Mouse (Mus musculus): Measurements from ENCODE around the gene Dynlrb1. TPM values are rescaled to one million over a fixed set of nuclear protein-coding genes. Genes with fewer than 3 reads are reported as not detected.

Gene Dynlrb1
- polyA plus RNA-seq, 2 experiments = 501 to 534 TPM

DNA sequence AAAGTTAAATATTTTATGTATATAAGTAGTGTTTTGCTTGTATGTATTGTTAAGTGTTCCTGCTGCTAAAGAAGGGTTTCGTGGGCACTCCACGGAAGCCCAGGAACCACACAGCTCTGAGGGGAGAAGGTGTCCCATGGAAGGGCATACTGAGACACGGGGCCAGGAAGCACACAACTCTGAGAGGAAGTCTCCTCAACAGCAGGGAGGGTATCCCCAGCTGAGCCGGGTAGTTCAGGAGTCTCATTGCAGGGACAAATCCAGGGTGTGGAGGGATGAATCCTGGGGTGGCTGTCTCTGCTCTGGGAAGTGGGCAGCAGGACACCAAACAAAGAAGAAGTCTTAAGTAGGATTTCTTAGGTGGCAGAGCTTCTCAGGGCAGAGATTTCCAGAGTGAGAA, 943 bp downstream of the Dynlrb1 start:
- no peak for TF ChIP-seq POLR2A (IDR thresholded peaks at IDR 0.05; ENCODE audit: borderline replicate concordance, extremely low read depth, insufficient read depth, insufficient read length)
- Histone ChIP-seq H3K36me3 (ENCODE audit: control insufficient read depth, insufficient read depth, low read length) (peaks cover 7% of the 10 kb centered on the region; the same call in 1 of the 2 replicates), H3K27ac (replicated peaks; ENCODE audit: low read depth, low read length) (no peak overlapping the region), H3K4me1 (ENCODE audit: control insufficient read depth, insufficient read depth, low read length) (peaks cover 19% of the 10 kb centered on the region), H3K9me3 (ENCODE audit: control insufficient read depth, low read length) (no peaks in the 10 kb centered on the region), H3K9ac (ENCODE audit: low read depth, low read length, severe bottlenecking) (peak overlapping the region; percentile 88), H3K4me3 (replicated peaks; ENCODE audit: low read length) (peak overlapping the region; percentile 73), H3K27me3 (ENCODE audit: control insufficient read depth, insufficient read depth, low read length) (no peaks in the 10 kb centered on the region), H3K4me2 (replicated peaks; ENCODE audit: low read depth, low read length, severe bottlenecking) (peak overlapping the region; percentile 78)
- ATAC-seq (ENCODE audit: low FRiP score, low read depth) (no peak), DNase-seq (ENCODE audit: low spot score) (no peak)
- 12% methylated on average over 4 of the region's 4 CpGs for WGBS

DNA sequence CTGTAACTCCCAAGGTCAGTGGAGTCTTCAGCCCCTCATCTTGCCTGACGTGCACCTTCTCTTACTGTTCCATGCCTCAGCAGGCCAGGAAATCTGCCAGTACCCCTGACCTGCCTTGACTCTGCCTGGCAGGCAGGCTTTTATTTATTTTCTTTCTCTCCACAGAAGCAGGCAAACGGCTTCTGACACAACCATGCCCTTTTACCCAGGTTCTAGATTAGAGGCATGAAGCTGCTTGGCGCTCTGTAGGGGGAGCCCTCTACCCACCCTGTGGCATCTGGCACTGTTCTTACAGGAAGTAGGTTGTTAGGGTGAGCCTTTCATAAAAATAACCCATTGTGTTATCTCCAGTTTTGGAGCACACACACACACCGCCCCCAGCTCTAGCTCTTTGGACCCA, 4.6 kb downstream of the Dynlrb1 start:
- Histone ChIP-seq H3K9me3 (ENCODE audit: control insufficient read depth, low read length) (no peaks in the 10 kb centered on the region), H3K36me3 (ENCODE audit: control insufficient read depth, insufficient read depth, low read length) (peaks cover 40% of the 10 kb centered on the region), H3K4me3 (replicated peaks; ENCODE audit: low read length) (no peak overlapping the region), H3K9ac (ENCODE audit: low read depth, low read length, severe bottlenecking) (no peak overlapping the region), H3K27me3 (ENCODE audit: control insufficient read depth, insufficient read depth, low read length) (no peaks in the 10 kb centered on the region), H3K27ac (replicated peaks; ENCODE audit: low read depth, low read length) (no peak overlapping the region), H3K4me1 (ENCODE audit: control insufficient read depth, insufficient read depth, low read length) (peaks cover 15% of the 10 kb centered on the region), H3K4me2 (replicated peaks; ENCODE audit: low read depth, low read length, severe bottlenecking) (no peak overlapping the region)
- DNase-seq (ENCODE audit: low spot score) (no peak), ATAC-seq (ENCODE audit: low FRiP score, low read depth) (no peak)
- TF ChIP-seq POLR2A (IDR thresholded peaks at IDR 0.05; ENCODE audit: borderline replicate concordance, extremely low read depth, insufficient read depth, insufficient read length) = no peak
- WGBS = 70% methylated on average over 4 of the region's 4 CpGs

DNA sequence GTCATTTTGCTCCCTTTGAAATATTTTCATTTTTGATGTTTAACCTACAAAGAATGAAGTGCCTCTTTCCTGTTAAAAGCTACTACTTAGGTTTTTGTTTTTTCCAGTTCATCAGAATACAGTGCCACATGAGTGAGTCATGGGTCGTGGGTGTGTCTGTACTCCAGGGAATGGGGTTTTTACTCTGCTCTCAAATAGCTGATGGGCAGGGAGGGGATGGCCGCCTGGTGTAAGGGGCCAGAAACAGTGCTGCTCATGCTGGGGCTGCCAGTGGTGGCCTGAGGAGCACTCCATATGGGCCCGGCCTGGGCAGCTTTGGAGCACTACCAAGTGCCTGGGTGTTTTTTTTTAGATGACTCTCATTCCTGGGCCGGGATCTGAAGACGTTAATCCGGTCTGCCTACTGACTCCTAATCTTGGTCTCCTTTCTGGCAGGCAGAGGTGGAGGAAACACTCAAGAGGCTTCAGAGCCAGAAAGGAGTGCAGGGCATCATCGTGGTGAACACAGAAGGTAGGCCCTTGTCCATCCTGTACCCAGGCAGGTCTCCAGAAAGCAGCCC, 6.0 kb downstream of the Dynlrb1 start:
- TF ChIP-seq POLR2A (IDR thresholded peaks at IDR 0.05; ENCODE audit: borderline replicate concordance, extremely low read depth, insufficient read depth, insufficient read length) = no peak
- 88% methylated on average over 7 of the region's 7 CpGs for WGBS

DNA sequence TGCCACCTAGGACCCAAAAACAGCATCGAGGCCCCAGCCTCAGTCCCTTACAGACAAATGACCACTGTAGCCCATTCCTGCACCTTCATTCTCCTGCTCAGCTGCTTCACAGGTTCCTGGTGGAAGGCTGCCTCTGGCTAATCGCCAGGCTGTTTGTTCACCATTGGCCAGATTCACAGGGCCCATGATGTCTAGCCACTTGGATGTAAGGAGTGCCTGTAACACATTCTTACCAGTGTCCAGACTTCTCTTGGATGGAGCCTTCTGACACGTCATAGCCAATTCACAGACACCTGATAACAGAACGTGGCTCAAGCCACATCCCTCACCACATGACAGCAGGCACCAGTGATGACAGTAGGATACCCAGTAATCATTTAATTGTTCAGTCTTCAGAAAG, 9.9 kb downstream of the Dynlrb1 start:
- Histone ChIP-seq H3K9me3 (ENCODE audit: control insufficient read depth, low read length) (no peaks in the 10 kb centered on the region), H3K36me3 (ENCODE audit: control insufficient read depth, insufficient read depth, low read length) (peaks cover 84% of the 10 kb centered on the region), H3K9ac (ENCODE audit: low read depth, low read length, severe bottlenecking) (no peak overlapping the region), H3K4me2 (replicated peaks; ENCODE audit: low read depth, low read length, severe bottlenecking) (no peak overlapping the region), H3K4me1 (ENCODE audit: control insufficient read depth, insufficient read depth, low read length) (no peaks in the 10 kb centered on the region), H3K27ac (replicated peaks; ENCODE audit: low read depth, low read length) (no peak overlapping the region), H3K27me3 (ENCODE audit: control insufficient read depth, insufficient read depth, low read length) (no peaks in the 10 kb centered on the region), H3K4me3 (replicated peaks; ENCODE audit: low read length) (no peak overlapping the region)
- ATAC-seq (ENCODE audit: low FRiP score, low read depth) (no peak), DNase-seq (ENCODE audit: low spot score) (no peak)
- whole genome bisulfite sequencing = 94% methylated on average over 4 of the region's 4 CpGs
- no peak for TF ChIP-seq POLR2A (IDR thresholded peaks at IDR 0.05; ENCODE audit: borderline replicate concordance, extremely low read depth, insufficient read depth, insufficient read length)

More for the DNA sequence above, 6.0 kb downstream of the Dynlrb1 start:
- no peak overlapping the region for H3K27ac ChIP-seq (replicated peaks; ENCODE audit: low read depth, low read length)
- peaks cover 13% of the 10 kb centered on the region for H3K4me1 ChIP-seq (ENCODE audit: control insufficient read depth, insufficient read depth, low read length)
- peaks cover 52% of the 10 kb centered on the region for H3K36me3 ChIP-seq (ENCODE audit: control insufficient read depth, insufficient read depth, low read length)
- H3K4me3 ChIP-seq (replicated peaks; ENCODE audit: low read length) = no peak overlapping the region
- DNase-seq (ENCODE audit: low spot score) (no peak), ATAC-seq (ENCODE audit: low FRiP score, low read depth) (no peak)
- H3K9ac ChIP-seq (ENCODE audit: low read depth, low read length, severe bottlenecking) = no peak overlapping the region
- H3K27me3 ChIP-seq (ENCODE audit: control insufficient read depth, insufficient read depth, low read length) = no peaks in the 10 kb centered on the region
- H3K9me3 ChIP-seq (ENCODE audit: control insufficient read depth, low read length) = no peaks in the 10 kb centered on the region
- H3K4me2 ChIP-seq (replicated peaks; ENCODE audit: low read depth, low read length, severe bottlenecking) = no peak overlapping the region

DNA sequence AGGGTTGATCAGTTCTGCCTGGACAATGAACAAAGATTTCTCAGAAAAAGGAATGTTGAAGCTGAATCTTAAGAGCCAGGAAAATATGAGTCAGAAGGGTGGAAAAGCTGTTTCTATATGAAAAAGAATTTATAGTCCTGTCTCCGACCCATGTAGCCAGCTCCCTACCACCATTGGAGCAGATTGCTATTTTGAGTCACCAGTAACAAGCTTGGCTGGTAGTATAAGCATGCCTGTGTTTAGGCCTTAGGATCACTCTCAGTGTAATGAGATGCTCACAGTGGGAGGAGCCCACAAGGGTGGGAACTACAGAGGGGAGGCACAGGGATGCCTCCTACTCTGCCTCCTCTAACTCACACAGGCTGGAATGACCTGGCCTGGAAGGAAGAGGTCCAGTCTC, 11.9 kb downstream of the Dynlrb1 start:
- ATAC-seq (ENCODE audit: low FRiP score, low read depth) (no peak), DNase-seq (ENCODE audit: low spot score) (no peak)
- H3K36me3 ChIP-seq (ENCODE audit: control insufficient read depth, insufficient read depth, low read length) = peaks cover 77% of the 10 kb centered on the region
- no peaks in the 10 kb centered on the region for H3K27me3 ChIP-seq (ENCODE audit: control insufficient read depth, insufficient read depth, low read length)
- H3K4me1 ChIP-seq (ENCODE audit: control insufficient read depth, insufficient read depth, low read length) = no peaks in the 10 kb centered on the region
- H3K4me3 ChIP-seq (replicated peaks; ENCODE audit: low read length) = no peak overlapping the region
- H3K27ac ChIP-seq (replicated peaks; ENCODE audit: low read depth, low read length) = no peak overlapping the region
- WGBS = 67% methylated on average over 1 of the region's 1 CpGs
- H3K9ac ChIP-seq (ENCODE audit: low read depth, low read length, severe bottlenecking) = no peak overlapping the region
- no peaks in the 10 kb centered on the region for H3K9me3 ChIP-seq (ENCODE audit: control insufficient read depth, low read length)
- H3K4me2 ChIP-seq (replicated peaks; ENCODE audit: low read depth, low read length, severe bottlenecking) = no peak overlapping the region
- no peak for TF ChIP-seq POLR2A (IDR thresholded peaks at IDR 0.05; ENCODE audit: borderline replicate concordance, extremely low read depth, insufficient read depth, insufficient read length)

DNA sequence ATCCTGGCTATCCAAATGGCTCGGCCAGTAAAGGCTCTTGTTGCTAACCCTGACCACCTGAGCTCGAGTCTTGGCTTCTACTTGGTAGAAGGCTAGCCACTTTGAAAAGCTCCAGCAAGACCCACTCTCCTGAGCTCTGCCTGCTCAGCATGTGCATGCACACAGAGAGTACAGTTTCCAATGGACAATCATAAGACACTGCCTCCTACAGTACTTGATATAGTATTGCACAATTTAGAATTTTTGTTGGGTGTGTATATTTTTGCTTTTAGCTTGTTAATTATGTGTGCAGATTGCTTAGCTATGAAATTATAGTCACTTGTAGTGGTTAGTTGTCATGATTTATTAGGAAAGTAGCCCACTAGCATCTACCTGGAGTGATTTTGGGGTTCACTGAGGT, 12.4 kb downstream of the Dynlrb1 start:
- Histone ChIP-seq H3K27ac (replicated peaks; ENCODE audit: low read depth, low read length) (no peak overlapping the region), H3K4me1 (ENCODE audit: control insufficient read depth, insufficient read depth, low read length) (no peaks in the 10 kb centered on the region), H3K9me3 (ENCODE audit: control insufficient read depth, low read length) (no peaks in the 10 kb centered on the region), H3K4me3 (replicated peaks; ENCODE audit: low read length) (no peak overlapping the region), H3K4me2 (replicated peaks; ENCODE audit: low read depth, low read length, severe bottlenecking) (no peak overlapping the region), H3K36me3 (ENCODE audit: control insufficient read depth, insufficient read depth, low read length) (peaks cover 73% of the 10 kb centered on the region), H3K9ac (ENCODE audit: low read depth, low read length, severe bottlenecking) (no peak overlapping the region), H3K27me3 (ENCODE audit: control insufficient read depth, insufficient read depth, low read length) (no peaks in the 10 kb centered on the region)
- no peak for DNase-seq (ENCODE audit: low spot score)
- ATAC-seq (ENCODE audit: low FRiP score, low read depth) = no peak
- no peak for TF ChIP-seq POLR2A (IDR thresholded peaks at IDR 0.05; ENCODE audit: borderline replicate concordance, extremely low read depth, insufficient read depth, insufficient read length)
- 45% methylated on average over 2 of the region's 2 CpGs for WGBS
